Mouse (Mus musculus) embryonic facial prominence, embryonic 11.5 days (tissue): ENCODE results near the gene Nrap. TPM values are rescaled to one million over a fixed set of nuclear protein-coding genes. Genes with fewer than 3 reads are reported as not detected.

Experiments used
- ATAC-seq: fragments of 200-750 bp; cut with Nextera tagmentation; replicated peaks from 2 replicates; pipeline ENCODE4 v1.8.0; 2017; ENCODE audit warnings: low read depth; ENCODE audit not compliant: insufficient number of reproducible peaks, low FRiP score, low TSS enrichment
- DNase-seq: peaks from one replicate; pipeline ENCODE4 v3.0.0-alpha.2; 2015; ENCODE audit warnings: low spot score
- H3K27ac ChIP-seq: fragments of 300-500 bp; sonication (generic); replicated peaks from 2 replicates; pipeline ENCODE4 v1.5.1; 2014; ENCODE audit warnings: mild to moderate bottlenecking, low read depth, low read length, control low read depth
- H3K27me3 ChIP-seq: fragments of 300-500 bp; sonication (generic); 2 replicates; pipeline ENCODE4 v1.6.1; 2014; ENCODE audit warnings: mild to moderate bottlenecking, low read length, moderate library complexity, mixed read lengths; ENCODE audit not compliant: control insufficient read depth, insufficient read depth
- H3K36me3 ChIP-seq: fragments of 300-500 bp; sonication (generic); replicated peaks from 2 replicates; pipeline ENCODE4 v1.6.1; 2014; ENCODE audit warnings: low read depth, mild to moderate bottlenecking, low read length, moderate library complexity, mixed read lengths; ENCODE audit not compliant: control insufficient read depth, insufficient read depth
- H3K4me1 ChIP-seq: fragments of 300-500 bp; sonication (generic); 2 replicates; pipeline ENCODE4 v1.6.1; 2014; ENCODE audit warnings: low read length, mixed read lengths; ENCODE audit not compliant: control insufficient read depth, insufficient read depth
- H3K4me2 ChIP-seq: fragments of 300-500 bp; sonication (generic); 2 replicates; pipeline ENCODE4 v1.6.1; 2014; ENCODE audit warnings: low read depth, mild to moderate bottlenecking, control low read depth, low read length, moderate library complexity
- H3K4me3 ChIP-seq: fragments of 300-500 bp; sonication (generic); 2 replicates; pipeline ENCODE4 v1.5.1; 2014; ENCODE audit warnings: low read depth, low read length, control low read depth
- H3K9ac ChIP-seq: fragments of 300-500 bp; sonication (generic); replicated peaks from 2 replicates; pipeline ENCODE4 v1.6.1; 2014; ENCODE audit warnings: mild to moderate bottlenecking, control low read depth, low read length
- H3K9me3 ChIP-seq: fragments of 300-500 bp; sonication (generic); replicated peaks from 2 replicates; pipeline ENCODE4 v1.6.1; 2016; ENCODE audit warnings: mild to moderate bottlenecking, low read length, inconsistent platforms, mixed read lengths; ENCODE audit not compliant: control insufficient read depth
- WGBS: fragments of 180-500 bp; shearing (Covaris S2); extraction: QIAGEN DNeasy Blood & Tissue Kit; methylation state at CpG from one replicate; pipeline ENCODE4 v1.1.7; 2014; 5-methylcytosine and 5-hydroxymethylcytosine counted together
- polyA plus RNA-seq: library from polyadenylated mRNA; unstranded; fragments of >200 nt; fragmentation: Nextera tagmentation; extraction: Ambion mirVana; gene quantifications from 2 replicates; pipeline ENCODE4 v1.2.1, GENCODE M21; 2014

Gene Nrap
- polyA plus RNA-seq, 1 experiment from 2014 or later, result not detected

- ATAC-seq (no peak), DNase-seq (no peak)
- Histone ChIP-seq H3K9me3 (no peaks in the 10 kb centered on the region), H3K4me1 (no peaks in the 10 kb centered on the region), H3K4me3 (no peak overlapping the region), H3K4me2 (no peak overlapping the region), H3K27me3 (no peaks in the 10 kb centered on the region), H3K9ac (no peak overlapping the region), H3K36me3 (no peaks in the 10 kb centered on the region), H3K27ac (no peak overlapping the region)
- WGBS, result 93% methylated on average over 4 of the region's 4 CpGs
Measured at GRCm38 (mm10) chr19:56405824-56406223, 16.0 kb upstream of the Nrap start.

DNA sequence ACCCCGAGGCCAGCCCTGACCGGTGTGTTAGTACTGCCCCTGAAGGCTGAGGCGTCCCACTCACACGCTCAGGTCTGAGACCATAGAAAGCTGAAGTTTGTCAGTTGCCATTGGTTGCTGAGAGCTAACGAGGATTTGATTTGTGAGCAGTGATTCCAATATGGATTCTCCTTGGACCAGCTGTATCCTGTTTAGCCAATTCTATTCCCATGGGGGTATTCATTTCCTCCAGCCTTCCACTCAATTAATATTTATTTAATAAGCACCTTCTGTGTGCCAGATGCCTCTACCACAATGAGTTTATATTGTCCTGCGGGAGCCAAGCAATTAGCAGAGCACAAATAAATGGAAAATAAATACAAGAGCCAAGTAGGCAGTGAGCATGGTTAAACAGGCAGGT lies 12.0 kb upstream of the Nrap start:
- DNase-seq (no peak), ATAC-seq (no peak)
- Histone ChIP-seq H3K27ac (no peak overlapping the region), H3K4me3 (no peak overlapping the region), H3K4me1 (0 out of 2 replicates have a peak, but pooled peaks cover 5% of the 10 kb centered on the region), H3K4me2 (no peak overlapping the region), H3K9me3 (no peaks in the 10 kb centered on the region), H3K9ac (no peak overlapping the region), H3K27me3 (no peaks in the 10 kb centered on the region), H3K36me3 (no peaks in the 10 kb centered on the region)
- 77% methylated on average over 6 of the region's 6 CpGs for WGBS

- H3K36me3 ChIP-seq, result no peaks in the 10 kb centered on the region
- 48% methylated on average over 14 of the region's 14 CpGs for WGBS
- H3K4me2 ChIP-seq, result no peak overlapping the region
- DNase-seq (peak; percentile 25), ATAC-seq (no peak)
- no peak overlapping the region for H3K27ac ChIP-seq
- 0 out of 2 replicates have a peak, but pooled peaks cover 5% of the 10 kb centered on the region for H3K4me1 ChIP-seq
- H3K27me3 ChIP-seq, result no peaks in the 10 kb centered on the region; the same call in 1 of the 2 replicates
- no peak overlapping the region for H3K4me3 ChIP-seq
- no peaks in the 10 kb centered on the region for H3K9me3 ChIP-seq
- H3K9ac ChIP-seq, result no peak overlapping the region
Measured at GRCm38 (mm10) chr19:56400200-56400599, 10.4 kb upstream of the Nrap start.

- H3K4me2 ChIP-seq, result no peak overlapping the region
- H3K27ac ChIP-seq, result no peak overlapping the region
- H3K4me3 ChIP-seq, result no peak overlapping the region
- ATAC-seq (no peak), DNase-seq (no peak)
- H3K36me3 ChIP-seq, result no peaks in the 10 kb centered on the region
- H3K4me1 ChIP-seq, result 0 out of 2 replicates have a peak, but pooled peaks cover 5% of the 10 kb centered on the region
- H3K9ac ChIP-seq, result no peak overlapping the region
- no peaks in the 10 kb centered on the region for H3K9me3 ChIP-seq
- no peaks in the 10 kb centered on the region; the same call in 1 of the 2 replicates for H3K27me3 ChIP-seq
Measured at GRCm38 (mm10) chr19:56398528-56398795, 8.6 kb upstream of the Nrap start.

DNA sequence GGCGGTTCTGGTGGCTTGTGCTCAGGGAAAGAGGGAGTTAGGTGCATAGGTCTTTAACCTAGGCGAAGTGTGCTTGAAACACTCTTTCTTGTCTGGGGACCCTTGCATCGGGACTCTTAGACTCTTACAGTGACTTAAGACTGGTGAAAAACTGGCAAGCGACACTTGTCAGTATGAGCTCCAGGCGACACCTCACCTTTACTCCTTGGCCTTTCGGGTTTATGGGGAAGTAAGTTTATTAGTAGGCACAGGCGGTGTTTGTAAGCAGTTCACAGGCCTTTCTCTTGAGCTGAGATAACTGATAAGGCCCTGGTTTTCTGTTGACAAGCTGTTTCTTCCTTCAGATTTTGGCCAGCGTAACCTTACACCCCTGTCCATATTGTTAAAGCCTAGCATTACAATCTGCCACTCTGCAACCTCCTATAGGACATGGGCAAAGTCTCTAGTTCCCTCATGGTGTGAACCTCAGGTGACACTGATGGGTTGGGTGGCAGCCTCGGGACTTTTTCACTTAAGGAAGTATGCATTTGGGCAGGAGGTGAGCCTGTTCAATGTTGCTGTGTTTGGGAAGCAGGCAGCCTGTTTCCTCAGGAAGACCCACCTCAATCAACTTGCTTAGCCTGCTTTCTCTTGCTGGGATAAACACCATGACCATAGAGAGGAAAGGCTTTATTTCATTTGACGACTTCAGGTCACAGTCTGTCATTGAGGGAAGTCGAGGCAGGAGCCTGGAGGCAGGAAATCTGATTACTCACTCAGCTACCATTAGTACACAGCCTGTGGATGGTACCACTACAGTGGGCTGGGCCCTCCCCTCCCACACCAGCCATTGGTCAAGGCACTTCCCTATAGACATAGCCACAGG lies 8.1 kb upstream of the Nrap start:
- H3K36me3 ChIP-seq, result no peaks in the 10 kb centered on the region
- 61% methylated on average over 11 of the region's 11 CpGs for WGBS
- no peaks in the 10 kb centered on the region for H3K9me3 ChIP-seq
- no peaks in the 10 kb centered on the region; the same call in 1 of the 2 replicates for H3K27me3 ChIP-seq
- H3K27ac ChIP-seq, result 0 out of 2 replicates have a peak overlapping the region, but pooled peaks have one; percentile 52
- ATAC-seq, result no peak
- peak overlapping the region; percentile 91 for H3K4me2 ChIP-seq
- peak overlapping the region; percentile 88 for H3K9ac ChIP-seq
- no peak for DNase-seq
- H3K4me1 ChIP-seq, result 0 out of 2 replicates have a peak, but pooled peaks cover 5% of the 10 kb centered on the region
- peak overlapping the region; percentile 56 for H3K4me3 ChIP-seq

DNA sequence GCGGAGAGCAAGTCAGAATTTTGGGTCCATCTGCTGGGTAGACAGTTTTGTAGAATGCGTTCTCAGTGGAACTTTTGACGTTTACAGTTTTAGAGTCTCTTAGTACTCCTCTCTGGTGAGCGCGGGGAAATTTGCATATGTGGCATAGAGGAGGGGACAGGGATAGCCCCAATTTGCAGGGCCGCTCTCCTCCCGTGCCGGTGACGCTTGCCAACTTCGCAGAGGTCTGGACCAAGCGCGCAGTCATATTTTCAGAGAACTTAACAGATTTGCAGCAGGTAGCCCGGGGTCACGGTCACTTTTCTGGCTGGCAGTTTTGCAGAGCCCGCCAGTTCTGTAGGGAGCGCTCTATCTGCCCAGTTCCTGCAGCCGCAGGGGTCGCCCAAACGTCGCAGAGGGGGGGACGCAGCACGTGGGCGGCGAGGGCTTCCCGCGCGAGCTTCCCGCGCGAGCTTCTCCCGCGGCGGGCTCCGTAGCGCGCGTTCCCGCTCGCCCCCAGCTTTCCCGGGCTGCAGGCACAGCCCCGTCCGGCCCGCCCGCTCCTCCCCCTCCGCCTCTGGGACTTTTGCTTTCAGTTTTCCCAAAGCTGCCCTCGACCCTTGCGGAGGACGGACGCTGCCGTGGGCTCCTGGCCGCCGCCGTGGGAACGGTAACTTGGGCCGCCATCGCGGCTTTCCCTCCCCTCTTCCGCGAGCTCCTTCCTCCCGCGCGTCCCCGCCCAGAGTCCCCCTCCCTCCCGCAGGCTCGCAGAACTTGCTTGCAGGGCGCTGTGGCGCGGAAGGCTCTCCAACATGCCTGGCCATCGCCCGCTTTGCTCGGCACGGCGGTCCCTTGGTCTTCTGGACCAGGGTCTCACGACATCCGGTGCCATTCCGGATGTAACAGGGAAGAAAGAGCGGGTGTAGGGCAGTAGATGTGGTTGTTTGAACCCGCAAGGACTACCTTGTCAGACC lies 7.1 kb upstream of the Nrap start, which contains the start of gene Casp7:
TSS of gene Casp7 (plus strand) at position 461 of the 953 bp plus-strand sequence.
- Histone ChIP-seq H3K9me3 (no peaks in the 10 kb centered on the region), H3K9ac (peak within 1 kb of the TSS; percentile 88), H3K27me3 (no peaks in the 10 kb centered on the region; the same call in 1 of the 2 replicates), H3K4me3 (peak within 1 kb of the TSS; percentile 56), H3K27ac (peak within 1 kb of the TSS; percentile 52), H3K4me1 (0 out of 2 replicates have a peak, but pooled peaks cover 5% of the 10 kb centered on the region), H3K4me2 (peak within 1 kb of the TSS; percentile 91), H3K36me3 (no peaks in the 10 kb centered on the region)
- ATAC-seq, result 0 out of 2 replicates have a peak, but pooled peaks have one; percentile 25
- DNase-seq, result peak; percentile 76
- WGBS, result under 1% methylated on average over 76 of the region's 78 CpGs

DNA sequence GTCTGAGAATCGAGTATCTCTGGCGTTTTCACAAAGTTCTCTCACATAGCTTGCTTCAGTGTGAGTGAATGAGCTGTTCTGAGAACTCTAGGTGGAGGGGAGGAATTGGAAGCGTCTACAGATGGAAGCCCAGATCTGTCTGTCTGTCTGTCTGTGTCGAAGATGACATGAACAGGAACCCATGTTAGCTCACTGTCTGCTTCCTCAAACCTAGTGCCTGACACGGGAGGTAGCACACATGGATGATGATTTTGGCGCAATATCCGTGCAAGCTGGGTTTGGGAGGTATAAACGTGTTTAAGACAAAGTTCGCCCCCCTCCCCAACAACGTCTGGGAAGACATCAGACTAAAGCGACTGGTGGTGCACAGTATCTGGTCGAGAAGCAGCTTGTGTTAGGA lies 6.4 kb upstream of the Nrap start:
- Histone ChIP-seq H3K4me2 (peak overlapping the region; percentile 91), H3K36me3 (no peaks in the 10 kb centered on the region), H3K9ac (peak overlapping the region; percentile 88; the same call in 1 of the 2 replicates), H3K27me3 (no peaks in the 10 kb centered on the region; the same call in 1 of the 2 replicates), H3K4me1 (0 out of 2 replicates have a peak, but pooled peaks cover 5% of the 10 kb centered on the region), H3K9me3 (no peaks in the 10 kb centered on the region), H3K27ac (no peak overlapping the region), H3K4me3 (peak overlapping the region; percentile 56)
- DNase-seq, result no peak
- ATAC-seq, result no peak
- 37% methylated on average over 12 of the region's 12 CpGs for WGBS
